7 mouse cellular contexts compared by ENCODE assay signal in the genomic region with DNA sequence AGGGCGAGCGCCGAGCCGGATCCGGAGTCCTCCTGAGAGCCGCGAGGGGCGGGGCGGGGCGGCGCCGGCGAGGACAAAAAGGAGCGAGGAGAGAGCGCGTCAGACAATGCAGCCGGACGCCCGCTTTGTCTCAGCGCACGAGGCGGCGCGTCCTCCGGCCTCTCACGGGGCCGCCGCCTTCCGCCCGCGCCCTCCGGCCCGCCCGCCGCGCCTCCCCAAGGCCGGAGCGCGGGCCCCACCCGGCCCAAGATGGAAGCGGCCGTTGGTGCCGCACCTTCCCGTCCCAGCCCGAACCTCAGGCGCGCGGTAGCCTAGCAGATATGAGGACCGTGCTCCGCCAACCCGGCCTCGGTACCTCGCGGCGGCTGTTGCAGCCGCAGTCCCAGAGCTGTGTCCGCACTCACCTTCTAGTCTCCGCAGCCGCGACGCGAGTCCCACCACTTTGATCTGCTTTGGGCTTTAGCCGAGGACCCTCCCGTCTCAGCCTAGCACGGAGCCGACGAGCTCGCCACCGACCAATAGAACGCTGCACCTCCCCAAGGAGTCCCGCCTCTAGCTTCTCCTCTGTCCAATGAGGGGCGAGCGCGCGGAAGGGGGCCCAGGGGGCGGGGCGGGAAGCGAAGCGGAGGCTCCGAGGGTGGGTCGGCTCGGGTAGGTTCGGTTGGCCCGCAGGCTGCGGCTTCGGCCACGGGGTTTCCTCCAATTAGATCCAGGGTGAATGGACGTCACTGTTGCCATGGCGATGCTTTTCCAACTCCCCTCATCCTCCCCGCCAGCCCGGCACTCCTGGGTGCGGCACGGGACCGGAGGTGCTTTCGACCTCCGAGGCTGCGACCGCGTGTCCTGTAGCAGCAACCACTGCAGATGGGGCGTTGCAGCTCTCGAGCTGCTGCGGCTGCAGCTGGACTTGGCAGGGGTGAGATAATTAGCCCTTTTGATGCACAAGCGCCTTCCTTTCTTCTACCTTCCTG. TPM values are rescaled to one million over a fixed set of nuclear protein-coding genes. Genes with fewer than 3 reads are reported as not detected.
DNase-seq lines count a peak whose midpoint lies in the region; ATAC-seq lines count a peak whose summit lies in the region.

A gene (minus strand): TSS at position 538 of the 971 bp plus-strand sequence.

- H3K27me3 ChIP-seq in embryonic facial prominence, embryonic 11.5 days (ENCODE audit: control insufficient read depth, insufficient read depth, low read length): no peaks in the 10 kb centered on the region
- no peaks in the 10 kb centered on the region for H3K27me3 ChIP-seq in limb, embryonic 10.5 days (ENCODE audit: low read depth, poor library complexity, severe bottlenecking)
- H3K27me3 ChIP-seq in midbrain, embryonic 13.5 days: no peaks in the 10 kb centered on the region

- H3K4me3 ChIP-seq in embryonic facial prominence, embryonic 11.5 days (ENCODE audit: low read depth, low read length): peak within 1 kb of the TSS; percentile 91
- peak within 1 kb of the TSS; percentile 88 for H3K4me3 ChIP-seq in limb, embryonic 10.5 days
- H3K4me3 ChIP-seq in midbrain, embryonic 13.5 days (replicated peaks): peak within 1 kb of the TSS; percentile 75

- H3K4me1 ChIP-seq in embryonic facial prominence, embryonic 11.5 days (ENCODE audit: control insufficient read depth, insufficient read depth, low read length): no peaks in the 10 kb centered on the region; the same call in 1 of the 2 replicates
- H3K4me1 ChIP-seq in limb, embryonic 10.5 days: peaks cover 19% of the 10 kb centered on the region; the same call in 1 of the 2 replicates
- peaks cover 23% of the 10 kb centered on the region for H3K4me1 ChIP-seq in midbrain, embryonic 13.5 days (replicated peaks)

- H3K9me3 ChIP-seq in embryonic facial prominence, embryonic 11.5 days (replicated peaks; ENCODE audit: control insufficient read depth, low read length): no peaks in the 10 kb centered on the region
- no peaks in the 10 kb centered on the region for H3K9me3 ChIP-seq in limb, embryonic 10.5 days (replicated peaks)
- H3K9me3 ChIP-seq in midbrain, embryonic 13.5 days: peaks cover 11% of the 10 kb centered on the region; the same call in 1 of the 2 replicates

- H3K27ac ChIP-seq in embryonic facial prominence, embryonic 11.5 days (replicated peaks; ENCODE audit: low read depth, low read length): peak within 1 kb of the TSS; percentile 99
- H3K27ac ChIP-seq in limb, embryonic 10.5 days: peak within 1 kb of the TSS; percentile 98
- H3K27ac ChIP-seq in midbrain, embryonic 13.5 days: peak within 1 kb of the TSS; percentile 100

- peak within 1 kb of the TSS; percentile 66 for H3K4me2 ChIP-seq in embryonic facial prominence, embryonic 11.5 days (ENCODE audit: low read depth, low read length)
- H3K4me2 ChIP-seq in midbrain, embryonic 13.5 days (replicated peaks): peak within 1 kb of the TSS; percentile 85

- WGBS in embryonic facial prominence, embryonic 11.5 days: under 1% methylated on average over 67 of the region's 103 CpGs
- WGBS in limb, embryonic 10.5 days: under 1% methylated on average over 100 of the region's 103 CpGs
- WGBS in midbrain, embryonic 13.5 days: under 1% methylated on average over 90 of the region's 103 CpGs

- H3K36me3 ChIP-seq in embryonic facial prominence, embryonic 11.5 days (replicated peaks; ENCODE audit: control insufficient read depth, insufficient read depth, low read depth, low read length): peaks cover 16% of the 10 kb centered on the region
- peaks cover 37% of the 10 kb centered on the region for H3K36me3 ChIP-seq in limb, embryonic 10.5 days
- H3K36me3 ChIP-seq in midbrain, embryonic 13.5 days: peaks cover 30% of the 10 kb centered on the region

- peak; percentile 100 for ATAC-seq in embryonic facial prominence, embryonic 11.5 days (replicated peaks; ENCODE audit: insufficient number of reproducible peaks, low FRiP score, low TSS enrichment, low read depth)
- peak; percentile 85 for ATAC-seq in granulocyte monocyte progenitor cell, adult 5-6 weeks (replicated peaks; ENCODE audit: poor library complexity, severe bottlenecking)
- ATAC-seq in midbrain, embryonic 13.5 days: peak; percentile 100

- peak; percentile 98 for DNase-seq in adrenal gland, postnatal 14 days
- peak; percentile 99 for DNase-seq in embryonic facial prominence, embryonic 11.5 days (ENCODE audit: low spot score)
- DNase-seq in kidney, adult 11 months: peak; percentile 98
- peak; percentile 99 for DNase-seq in limb, embryonic 10.5 days (ENCODE audit: low spot score)
- peak; percentile 88 for DNase-seq in spleen, adult 12 weeks (ENCODE audit: low spot score)

- peak within 1 kb of the TSS; percentile 98 for H3K9ac ChIP-seq in embryonic facial prominence, embryonic 11.5 days (replicated peaks; ENCODE audit: low read length)
- H3K9ac ChIP-seq in midbrain, embryonic 13.5 days (replicated peaks): peak within 1 kb of the TSS; percentile 99

RNA-seq across cellular contexts. Expression of the gene that starts here (rescaled TPM):
- 257 and 263 TPM in 2 replicates for total RNA-seq in adrenal gland, postnatal 14 days (2021)
- polyA plus RNA-seq in embryonic facial prominence, embryonic 11.5 days (2014; fragmentation: Nextera tagmentation; extraction: Ambion mirVana): 1,206 and 1,248 TPM in 2 replicates
- total RNA-seq in granulocyte monocyte progenitor cell, adult 5-6 weeks (2014; fragmentation: Nextera tagmentation): 218 and 229 TPM in 2 replicates
- total RNA-seq in granulocyte monocyte progenitor cell, adult 5-6 weeks (2017): 198 and 212 TPM in 2 replicates
- polyA plus RNA-seq in limb, embryonic 10.5 days (2016; fragmentation: Nextera tagmentation; extraction: Ambion mirVana): 878 and 895 TPM in 2 replicates
- polyA plus RNA-seq in midbrain, embryonic 13.5 days (2015; fragmentation: Nextera tagmentation; extraction: Ambion mirVana): 1,158 and 1,235 TPM in 2 replicates

Comparison
In these comparisons a context has a peak if more than half of its experiments do, and no peak if none do; other contexts are left out.
1. Peak in every context shown above with its lines: DNase-seq, ATAC-seq, H3K4me3 ChIP-seq and H3K27ac ChIP-seq.